Mouse (Mus musculus) liver, embryonic 16.5 days (tissue): ENCODE measurements around the gene Cdh3. TPM values are rescaled to one million over a fixed set of nuclear protein-coding genes. Genes with fewer than 3 reads are reported as not detected.

Source experiments
- ATAC-seq: fragments of 200-750 bp; cut with Nextera tagmentation; 2 replicates; pipeline ENCODE4 v1.8.0; 2017; ENCODE audit warnings: low read depth, mild to moderate bottlenecking, moderate number of reproducible peaks, moderate library complexity
- H3K27ac ChIP-seq: fragments of 300-500 bp; sonication (generic); 2 replicates; pipeline ENCODE4 v1.5.1; 2014; ENCODE audit warnings: mild to moderate bottlenecking, low read length
- H3K27me3 ChIP-seq: fragments of 300-500 bp; sonication (generic); 2 replicates; pipeline ENCODE4 v1.6.1; 2014; ENCODE audit warnings: low read depth, low read length, mixed read lengths; ENCODE audit not compliant: control insufficient read depth, insufficient read depth
- H3K36me3 ChIP-seq: fragments of 300-500 bp; sonication (generic); 2 replicates; pipeline ENCODE4 v1.6.1; 2014; ENCODE audit warnings: mild to moderate bottlenecking; ENCODE audit not compliant: control insufficient read depth, insufficient read depth
- H3K4me1 ChIP-seq: fragments of 300-500 bp; sonication (generic); 2 replicates; pipeline ENCODE4 v1.6.1; 2014; ENCODE audit warnings: low read depth, low read length, mixed read lengths; ENCODE audit not compliant: control insufficient read depth
- H3K4me2 ChIP-seq: fragments of 300-500 bp; sonication (generic); 2 replicates; pipeline ENCODE4 v1.6.1; 2014; ENCODE audit warnings: low read depth, low read length, mixed read lengths
- H3K4me3 ChIP-seq: fragments of 300-500 bp; sonication (generic); 2 replicates; pipeline ENCODE4 v1.5.1; 2014; ENCODE audit warnings: low read depth, mild to moderate bottlenecking, low read length
- H3K9ac ChIP-seq: fragments of 300-500 bp; sonication (generic); 2 replicates; pipeline ENCODE4 v1.6.1; 2014; ENCODE audit warnings: low read depth, low read length
- H3K9me3 ChIP-seq: fragments of 300-500 bp; sonication (generic); replicated peaks from 2 replicates; pipeline ENCODE4 v1.6.1; 2016; ENCODE audit warnings: low read length; ENCODE audit not compliant: control insufficient read depth
- WGBS: fragments of 180-500 bp; shearing (Covaris S2); extraction: QIAGEN DNeasy Blood & Tissue Kit; methylation state at CpG from one replicate; pipeline ENCODE4 v1.1.7; 2014; ENCODE audit not compliant: insufficient replicate concordance; 5-methylcytosine and 5-hydroxymethylcytosine counted together
- polyA plus RNA-seq: library from polyadenylated mRNA; unstranded; fragments of >200 nt; fragmentation: Nextera tagmentation; extraction: Ambion mirVana; gene quantifications from 2 replicates; pipeline ENCODE4 v1.2.1, GENCODE M21; 2015

Gene Cdh3
- polyA plus RNA-seq: 1.2 and 1.4 TPM in 2 replicates

- no peaks in the 10 kb centered on the region; the same call in 1 of the 2 replicates for H3K4me1 ChIP-seq
- H3K4me2 ChIP-seq: peak within 1 kb of the TSS; percentile 38
- no peak within 1 kb of the TSS for H3K27ac ChIP-seq
- peak within 1 kb of the TSS; percentile 33 for H3K4me3 ChIP-seq
- 1% methylated on average over 34 of the region's 34 CpGs for WGBS
- no peaks in the 10 kb centered on the region for H3K9me3 ChIP-seq
- H3K36me3 ChIP-seq: no peaks in the 10 kb centered on the region
- H3K9ac ChIP-seq: no peak within 1 kb of the TSS
- ATAC-seq: peak; percentile 53; the same call in 1 of the 2 replicates
- peaks cover 65% of the 10 kb centered on the region for H3K27me3 ChIP-seq
Observed at GRCm38 (mm10) chr8:106510365-106510975, at the start of gene Cdh3. Gene Cdh3 (plus strand): TSS chr8:106510891.

GRCm38 (mm10) chr8:106462131-106462530 lies 48.6 kb upstream of the Cdh3 start:
- H3K9me3 ChIP-seq: no peaks in the 10 kb centered on the region
- H3K4me2 ChIP-seq: no peak overlapping the region
- WGBS: 42% methylated on average over 5 of the region's 5 CpGs
- no peak overlapping the region for H3K27ac ChIP-seq
- H3K9ac ChIP-seq: no peak overlapping the region
- H3K36me3 ChIP-seq: no peaks in the 10 kb centered on the region
- ATAC-seq: no peak
- no peaks in the 10 kb centered on the region for H3K27me3 ChIP-seq
- H3K4me1 ChIP-seq: no peaks in the 10 kb centered on the region
- no peak overlapping the region for H3K4me3 ChIP-seq

- no peak overlapping the region for H3K4me3 ChIP-seq
- ATAC-seq: no peak
- no peaks in the 10 kb centered on the region for H3K4me1 ChIP-seq
- no peak overlapping the region for H3K9ac ChIP-seq
- no peaks in the 10 kb centered on the region for H3K36me3 ChIP-seq
- H3K9me3 ChIP-seq: no peaks in the 10 kb centered on the region
- H3K4me2 ChIP-seq: no peak overlapping the region
- WGBS: 61% methylated on average over 6 of the region's 6 CpGs
- H3K27me3 ChIP-seq: no peaks in the 10 kb centered on the region
- H3K27ac ChIP-seq: no peak overlapping the region
Observed at GRCm38 (mm10) chr8:106463795-106464194, 46.9 kb upstream of the Cdh3 start.

GRCm38 (mm10) chr8:106469485-106469884 lies 41.2 kb upstream of the Cdh3 start:
- 49% methylated on average over 7 of the region's 7 CpGs for WGBS
- ATAC-seq: no peak
- Histone ChIP-seq H3K9me3 (no peaks in the 10 kb centered on the region), H3K9ac (no peak overlapping the region), H3K4me2 (no peak overlapping the region), H3K36me3 (no peaks in the 10 kb centered on the region), H3K4me3 (no peak overlapping the region), H3K4me1 (no peaks in the 10 kb centered on the region), H3K27me3 (no peaks in the 10 kb centered on the region), H3K27ac (no peak overlapping the region)

- H3K9ac ChIP-seq: no peak overlapping the region
- H3K27ac ChIP-seq: no peak overlapping the region
- no peaks in the 10 kb centered on the region for H3K36me3 ChIP-seq
- 72% methylated on average over 5 of the region's 5 CpGs for WGBS
- no peaks in the 10 kb centered on the region; the same call in 1 of the 2 replicates for H3K9me3 ChIP-seq
- no peaks in the 10 kb centered on the region for H3K4me1 ChIP-seq
- no peak overlapping the region for H3K4me2 ChIP-seq
- no peaks in the 10 kb centered on the region for H3K27me3 ChIP-seq
- no peak for ATAC-seq
- no peak overlapping the region for H3K4me3 ChIP-seq
Observed at GRCm38 (mm10) chr8:106474001-106474400, 36.7 kb upstream of the Cdh3 start.

GRCm38 (mm10) chr8:106500018-106500685 lies 10.5 kb upstream of the Cdh3 start, which contains the start of gene 6030452D12Rik:
Gene 6030452D12Rik (plus strand): TSS chr8:106500522.
- no peak within 1 kb of the TSS for H3K4me2 ChIP-seq
- no peak for ATAC-seq
- no peaks in the 10 kb centered on the region for H3K9me3 ChIP-seq
- H3K4me1 ChIP-seq: no peaks in the 10 kb centered on the region
- H3K4me3 ChIP-seq: no peak within 1 kb of the TSS
- no peak within 1 kb of the TSS for H3K27ac ChIP-seq
- H3K36me3 ChIP-seq: no peaks in the 10 kb centered on the region
- H3K27me3 ChIP-seq: no peaks in the 10 kb centered on the region
- WGBS: 40% methylated on average over 8 of the region's 8 CpGs
- H3K9ac ChIP-seq: no peak within 1 kb of the TSS

- H3K9me3 ChIP-seq: no peaks in the 10 kb centered on the region
- ATAC-seq: no peak
- no peak overlapping the region for H3K9ac ChIP-seq
- whole genome bisulfite sequencing: 79% methylated on average over 7 of the region's 7 CpGs
- H3K4me1 ChIP-seq: no peaks in the 10 kb centered on the region
- H3K27ac ChIP-seq: no peak overlapping the region
- H3K4me2 ChIP-seq: no peak overlapping the region
- H3K36me3 ChIP-seq: no peaks in the 10 kb centered on the region
- peaks cover 26% of the 10 kb centered on the region for H3K27me3 ChIP-seq
- no peak overlapping the region for H3K4me3 ChIP-seq
Observed at GRCm38 (mm10) chr8:106504241-106504640, 6.5 kb upstream of the Cdh3 start.

- WGBS: 47% methylated on average over 10 of the region's 10 CpGs
- H3K27ac ChIP-seq: no peak overlapping the region
- no peaks in the 10 kb centered on the region for H3K4me1 ChIP-seq
- ATAC-seq: no peak
- H3K4me2 ChIP-seq: no peak overlapping the region
- no peaks in the 10 kb centered on the region for H3K9me3 ChIP-seq
- no peak overlapping the region for H3K4me3 ChIP-seq
- H3K27me3 ChIP-seq: peaks cover 37% of the 10 kb centered on the region
- no peak overlapping the region for H3K9ac ChIP-seq
- H3K36me3 ChIP-seq: no peaks in the 10 kb centered on the region
Observed at GRCm38 (mm10) chr8:106505328-106505965, 5.2 kb upstream of the Cdh3 start.

GRCm38 (mm10) chr8:106506106-106506505 lies 4.6 kb upstream of the Cdh3 start:
- no peaks in the 10 kb centered on the region for H3K9me3 ChIP-seq
- H3K36me3 ChIP-seq: no peaks in the 10 kb centered on the region
- 80% methylated on average over 1 of the region's 1 CpGs for whole genome bisulfite sequencing
- peaks cover 44% of the 10 kb centered on the region for H3K27me3 ChIP-seq
- no peak overlapping the region for H3K9ac ChIP-seq
- H3K27ac ChIP-seq: no peak overlapping the region
- no peak for ATAC-seq
- H3K4me1 ChIP-seq: no peaks in the 10 kb centered on the region
- H3K4me2 ChIP-seq: no peak overlapping the region
- H3K4me3 ChIP-seq: no peak overlapping the region
